Mouse (Mus musculus): ENCODE results near the gene Dtx2. TPM values are rescaled to one million over a fixed set of nuclear protein-coding genes. Genes with fewer than 3 reads are reported as not detected.

Dtx2 gene
- polyA plus RNA-seq, 1 experiment from 2014 or later, result 29.6 TPM

DNA sequence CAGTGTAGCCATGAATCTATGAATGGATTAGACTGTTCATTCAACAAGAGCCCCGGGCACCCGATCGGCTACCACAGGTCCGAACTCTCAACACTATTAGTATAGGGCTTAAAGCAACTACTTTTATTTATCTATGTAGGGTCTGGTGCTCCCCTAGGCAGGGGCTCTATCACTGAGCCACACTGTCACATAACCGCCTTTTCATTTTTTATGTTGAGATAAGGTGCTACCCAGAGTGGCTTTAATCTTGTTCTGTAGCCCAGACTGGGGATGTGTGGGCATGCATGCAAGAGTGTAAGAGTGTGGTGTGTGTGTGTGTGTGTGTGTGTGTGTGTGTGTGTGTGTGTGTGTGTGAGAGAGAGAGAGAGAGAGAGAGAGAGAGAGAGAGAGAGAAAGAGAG is 83.5 kb downstream of the Dtx2 start:
- no peaks in the 10 kb centered on the region for H3K9me3 ChIP-seq (ENCODE audit: control insufficient read depth, low read length)
- no peak overlapping the region for H3K27ac ChIP-seq (ENCODE audit: low read depth, low read length)
- no peak overlapping the region for H3K9ac ChIP-seq (ENCODE audit: low read length)
- no peak overlapping the region for H3K4me3 ChIP-seq (ENCODE audit: low read depth, low read length)
- no peak for DNase-seq (ENCODE audit: low spot score, missing footprints)
- no peaks in the 10 kb centered on the region for H3K4me1 ChIP-seq (ENCODE audit: control insufficient read depth, insufficient read depth, low read length)
- H3K4me2 ChIP-seq, result no peak overlapping the region
- H3K36me3 ChIP-seq (ENCODE audit: control insufficient read depth, insufficient read depth, low read length), result no peaks in the 10 kb centered on the region
- ATAC-seq (ENCODE audit: low FRiP score), result no peak
- no peaks in the 10 kb centered on the region for H3K27me3 ChIP-seq (ENCODE audit: control insufficient read depth, insufficient read depth, low read length)
- WGBS, result 95% methylated on average over 5 of the region's 5 CpGs

DNA sequence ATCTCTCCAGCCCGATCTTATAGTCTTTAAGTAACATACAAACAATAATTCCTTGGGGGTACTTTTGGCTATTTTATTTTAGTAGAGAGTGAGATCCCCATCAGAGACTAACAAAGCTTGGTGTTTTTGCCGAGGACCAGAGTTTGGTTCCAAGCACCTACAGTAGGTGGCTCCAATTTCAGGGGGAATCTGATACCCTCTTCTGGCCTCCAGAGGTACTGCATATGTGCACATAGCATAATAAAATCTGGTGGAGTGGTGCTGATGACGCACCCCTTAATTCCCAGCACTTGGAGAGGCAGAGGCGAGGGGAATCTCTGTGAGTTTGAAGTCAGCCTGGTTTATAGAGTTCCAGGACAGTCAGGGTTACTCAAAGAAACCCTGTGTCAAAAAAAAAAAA is 87.7 kb downstream of the Dtx2 start:
- H3K9ac ChIP-seq (ENCODE audit: low read length), result no peak overlapping the region
- no peak overlapping the region for H3K27ac ChIP-seq (ENCODE audit: low read depth, low read length)
- H3K4me2 ChIP-seq, result no peak overlapping the region
- ATAC-seq (ENCODE audit: low FRiP score) (no peak), DNase-seq (ENCODE audit: low spot score, missing footprints) (no peak)
- no peaks in the 10 kb centered on the region for H3K36me3 ChIP-seq (ENCODE audit: control insufficient read depth, insufficient read depth, low read length)
- peaks cover 16% of the 10 kb centered on the region for H3K4me1 ChIP-seq (ENCODE audit: control insufficient read depth, insufficient read depth, low read length)
- 80% methylated on average over 4 of the region's 4 CpGs for WGBS
- no peak overlapping the region for H3K4me3 ChIP-seq (ENCODE audit: low read depth, low read length)
- peaks cover 11% of the 10 kb centered on the region for H3K27me3 ChIP-seq (ENCODE audit: control insufficient read depth, insufficient read depth, low read length)
- H3K9me3 ChIP-seq (ENCODE audit: control insufficient read depth, low read length), result no peaks in the 10 kb centered on the region

Other genes with a start within 250 kb of the Dtx2 start
- gene Styxl1, start 216.4 kb upstream of the Dtx2 start, polyA plus RNA-seq (2014; fragmentation: Nextera tagmentation; extraction: Ambion mirVana), result not detected in 2 replicates
- gene Mdh2, start 216.3 kb upstream of the Dtx2 start, polyA plus RNA-seq (2014; fragmentation: Nextera tagmentation; extraction: Ambion mirVana), result 562 and 580 TPM in 2 replicates
- 19.0 and 20.7 TPM in 2 replicates for gene Srrm3, start 187.9 kb upstream of the Dtx2 start, polyA plus RNA-seq (2014; fragmentation: Nextera tagmentation; extraction: Ambion mirVana)
- gene Hspb1, start 106.9 kb upstream of the Dtx2 start, polyA plus RNA-seq (2014; fragmentation: Nextera tagmentation; extraction: Ambion mirVana), result 8.7 and 9.9 TPM in 2 replicates
- 182 and 188 TPM in 2 replicates for gene Ywhag, start 60.2 kb upstream of the Dtx2 start, polyA plus RNA-seq (2014; fragmentation: Nextera tagmentation; extraction: Ambion mirVana)
- gene Ssc4d, start 20.3 kb upstream of the Dtx2 start, polyA plus RNA-seq (2014; fragmentation: Nextera tagmentation; extraction: Ambion mirVana), result 0.68 and 0.86 TPM in 2 replicates
- not detected in 2 replicates for gene Zp3, start 14.7 kb upstream of the Dtx2 start, polyA plus RNA-seq (2014; fragmentation: Nextera tagmentation; extraction: Ambion mirVana)
- not detected in 2 replicates for gene Upk3b, start 43.7 kb downstream of the Dtx2 start, polyA plus RNA-seq (2014; fragmentation: Nextera tagmentation; extraction: Ambion mirVana)
- 0.29 and 0.88 TPM in 2 replicates for gene Upk3bl, start 59.7 kb downstream of the Dtx2 start, polyA plus RNA-seq (2014; fragmentation: Nextera tagmentation; extraction: Ambion mirVana)
- 5.9 and 6.9 TPM in 2 replicates for gene Rasa4, start 89.1 kb downstream of the Dtx2 start, polyA plus RNA-seq (2014; fragmentation: Nextera tagmentation; extraction: Ambion mirVana)
- gene Polr2j, start 121.8 kb downstream of the Dtx2 start, polyA plus RNA-seq (2014; fragmentation: Nextera tagmentation; extraction: Ambion mirVana), result 257 and 265 TPM in 2 replicates
- 36.0 and 40.9 TPM in 2 replicates for gene Lrwd1, start 141.3 kb downstream of the Dtx2 start, polyA plus RNA-seq (2014; fragmentation: Nextera tagmentation; extraction: Ambion mirVana)
- gene Alkbh4, start 141.3 kb downstream of the Dtx2 start, polyA plus RNA-seq (2014; fragmentation: Nextera tagmentation; extraction: Ambion mirVana), result 15.7 and 18.9 TPM in 2 replicates
- 7.5 and 8.5 TPM in 2 replicates for gene Orai2, start 175.9 kb downstream of the Dtx2 start, polyA plus RNA-seq (2014; fragmentation: Nextera tagmentation; extraction: Ambion mirVana)
- 74.2 and 87.6 TPM in 2 replicates for gene Prkrip1, start 204.2 kb downstream of the Dtx2 start, polyA plus RNA-seq (2014; fragmentation: Nextera tagmentation; extraction: Ambion mirVana)

Data from midbrain, embryonic 11.5 days (tissue).